Mouse (Mus musculus): ENCODE measurements around the gene Adamts3.

DNA sequence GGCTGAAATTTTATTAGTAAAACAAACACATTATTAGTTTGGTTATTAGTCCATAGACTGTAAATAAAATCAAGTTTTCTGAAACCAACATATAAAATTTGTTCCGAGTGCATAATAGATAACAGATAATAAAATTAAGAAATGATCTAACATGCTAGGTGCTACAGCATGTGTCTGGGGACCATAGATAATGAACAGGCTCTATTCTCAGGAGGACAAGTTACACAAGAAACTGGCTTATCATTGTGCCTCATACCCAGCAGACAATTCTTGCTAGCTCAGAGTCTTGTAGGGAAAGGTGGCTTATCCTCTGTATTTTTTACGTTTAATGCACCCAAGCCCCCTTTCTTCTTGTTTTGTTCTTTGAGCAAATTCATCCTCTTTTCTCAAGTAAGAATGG lies 131.3 kb downstream of the Adamts3 start:
- no peak for TF ChIP-seq CTCF (IDR thresholded peaks at IDR 0.05; ENCODE audit: low read depth)
- TF ChIP-seq EP300 (optimal IDR thresholded peaks at IDR 0.05) = no peak

All from stomach, postnatal 0 days (tissue).